Mouse (Mus musculus) hindbrain, embryonic 14.5 days (tissue): Measurements from ENCODE around the gene Nhsl1. TPM values are rescaled to one million over a fixed set of nuclear protein-coding genes. Genes with fewer than 3 reads are reported as not detected.

Source experiments
- ATAC-seq: fragments of 200-750 bp; cut with Nextera tagmentation; 2 replicates; pipeline ENCODE4 v1.8.0; 2017; ENCODE audit warnings: moderate number of reproducible peaks, mild to moderate bottlenecking, moderate TSS enrichment, moderate library complexity; ENCODE audit not compliant: low FRiP score
- DNase-seq: peaks from one replicate; pipeline ENCODE4 v3.0.0-alpha.2; 2015; ENCODE audit warnings: low spot score
- H3K27ac ChIP-seq: fragments of 300-500 bp; sonication (generic); 2 replicates; pipeline ENCODE4 v1.5.1; 2014; ENCODE audit warnings: mild to moderate bottlenecking, moderate library complexity
- H3K27me3 ChIP-seq: fragments of 300-500 bp; sonication (generic); 2 replicates; pipeline ENCODE4 v1.6.1; 2014; ENCODE audit warnings: mild to moderate bottlenecking, low read length, mixed read lengths; ENCODE audit not compliant: control insufficient read depth, insufficient read depth
- H3K36me3 ChIP-seq: fragments of 300-500 bp; sonication (generic); replicated peaks from 2 replicates; pipeline ENCODE4 v1.6.1; 2014; ENCODE audit not compliant: control insufficient read depth, insufficient read depth
- H3K4me1 ChIP-seq: fragments of 300-500 bp; sonication (generic); replicated peaks from 2 replicates; pipeline ENCODE4 v1.6.1; 2014; ENCODE audit warnings: antibody characterized with exemption, low read length, mixed read lengths; ENCODE audit not compliant: control insufficient read depth, insufficient read depth
- H3K4me2 ChIP-seq: fragments of 300-500 bp; sonication (generic); replicated peaks from 2 replicates; pipeline ENCODE4 v1.6.1; 2014; ENCODE audit warnings: mild to moderate bottlenecking, moderate library complexity
- H3K4me3 ChIP-seq: fragments of 300-500 bp; sonication (generic); replicated peaks from 2 replicates; pipeline ENCODE4 v1.5.1; 2014; ENCODE audit warnings: mild to moderate bottlenecking, low read length
- H3K9ac ChIP-seq: fragments of 300-500 bp; sonication (generic); 2 replicates; pipeline ENCODE4 v1.6.1; 2014
- H3K9me3 ChIP-seq: fragments of 300-500 bp; sonication (generic); 2 replicates; pipeline ENCODE4 v1.6.1; 2016; ENCODE audit warnings: low read length; ENCODE audit not compliant: control insufficient read depth
- WGBS: fragments of 180-500 bp; shearing (Covaris S2); extraction: QIAGEN DNeasy Blood & Tissue Kit; methylation state at CpG from one replicate; pipeline ENCODE4 v1.1.7; 2014; 5-methylcytosine and 5-hydroxymethylcytosine counted together
- polyA plus RNA-seq: library from polyadenylated mRNA; unstranded; fragments of >200 nt; fragmentation: Nextera tagmentation; extraction: Ambion mirVana; gene quantifications from 2 replicates; pipeline ENCODE4 v1.2.1, GENCODE M21; 2014

The Nhsl1 gene
- polyA plus RNA-seq, 1 experiment from 2014 or later: 17.8 TPM

DNA sequence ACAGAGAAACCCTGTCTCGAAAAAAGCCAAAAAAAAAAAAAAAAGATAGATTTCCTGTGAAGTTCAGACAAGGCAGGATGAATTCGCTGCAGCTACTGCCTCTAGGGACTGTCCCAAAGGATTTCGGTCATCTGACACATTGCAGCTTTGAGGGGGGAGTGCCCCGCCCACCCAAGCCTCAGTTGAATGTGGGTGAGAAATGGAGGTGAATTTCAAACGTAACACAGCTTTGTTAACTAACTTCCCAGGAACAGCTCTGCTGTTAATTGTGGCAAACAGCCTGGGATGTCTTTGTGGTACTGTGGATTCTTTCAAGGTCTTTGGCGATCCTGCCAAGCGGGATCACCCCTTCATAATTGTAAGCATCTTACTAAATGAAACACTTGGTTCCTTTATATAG is 67.4 kb downstream of the Nhsl1 start:
- no peak for DNase-seq
- no peak overlapping the region for H3K4me3 ChIP-seq
- no peaks in the 10 kb centered on the region for H3K27me3 ChIP-seq
- no peaks in the 10 kb centered on the region for H3K4me1 ChIP-seq
- no peaks in the 10 kb centered on the region for H3K9me3 ChIP-seq
- H3K36me3 ChIP-seq: no peaks in the 10 kb centered on the region
- WGBS: 34% methylated on average over 7 of the region's 7 CpGs
- ATAC-seq: no peak
- no peak overlapping the region for H3K9ac ChIP-seq
- H3K4me2 ChIP-seq: no peak overlapping the region
- no peak overlapping the region for H3K27ac ChIP-seq

DNA sequence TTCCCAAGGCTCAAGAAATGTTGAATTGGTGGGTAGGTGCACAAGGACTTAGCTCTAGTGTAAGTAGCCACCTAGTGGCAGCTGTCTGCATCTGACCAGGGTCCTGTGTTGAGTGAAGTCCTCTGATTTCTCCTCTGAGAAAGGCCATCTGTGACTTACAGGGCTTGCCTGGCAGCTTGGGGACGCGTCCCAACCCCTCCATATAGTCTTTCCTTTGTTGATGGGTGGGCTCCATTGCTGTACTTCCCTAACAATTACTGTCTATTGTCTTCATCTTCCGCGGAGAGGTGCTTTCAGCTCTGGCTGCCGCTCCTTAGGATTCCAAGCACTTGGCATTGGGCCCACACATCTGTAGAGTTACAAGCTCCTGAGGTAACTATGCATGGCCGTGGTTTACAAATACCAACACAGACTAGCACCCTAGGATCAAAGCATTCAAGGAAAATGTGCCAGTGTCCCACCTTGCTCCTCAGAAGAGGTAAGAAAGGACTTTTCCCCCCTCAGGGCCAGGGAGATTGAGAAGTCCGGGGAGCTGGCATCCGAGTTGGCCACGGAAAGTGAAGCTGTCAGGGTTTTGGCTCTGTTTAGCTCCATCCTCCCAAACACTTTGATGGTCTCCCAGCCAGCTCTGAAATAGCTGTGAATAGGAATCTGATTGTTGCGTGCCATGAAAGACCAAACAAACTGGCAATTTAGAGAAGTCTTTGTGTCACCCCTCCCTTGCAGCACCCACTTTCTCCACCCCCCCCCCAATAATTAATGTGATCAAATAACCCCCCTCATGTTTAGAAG is 70.2 kb downstream of the Nhsl1 start:
- Histone ChIP-seq H3K27me3 (no peaks in the 10 kb centered on the region), H3K9me3 (no peaks in the 10 kb centered on the region), H3K9ac (no peak overlapping the region), H3K4me3 (no peak overlapping the region), H3K4me2 (peak overlapping the region; percentile 14; the same call in 1 of the 2 replicates), H3K4me1 (no peaks in the 10 kb centered on the region), H3K36me3 (no peaks in the 10 kb centered on the region), H3K27ac (peak overlapping the region; percentile 61; the same call in 1 of the 2 replicates)
- ATAC-seq (peak; percentile 76), DNase-seq (peak; percentile 77)
- 20% methylated on average over 10 of the region's 10 CpGs for WGBS

DNA sequence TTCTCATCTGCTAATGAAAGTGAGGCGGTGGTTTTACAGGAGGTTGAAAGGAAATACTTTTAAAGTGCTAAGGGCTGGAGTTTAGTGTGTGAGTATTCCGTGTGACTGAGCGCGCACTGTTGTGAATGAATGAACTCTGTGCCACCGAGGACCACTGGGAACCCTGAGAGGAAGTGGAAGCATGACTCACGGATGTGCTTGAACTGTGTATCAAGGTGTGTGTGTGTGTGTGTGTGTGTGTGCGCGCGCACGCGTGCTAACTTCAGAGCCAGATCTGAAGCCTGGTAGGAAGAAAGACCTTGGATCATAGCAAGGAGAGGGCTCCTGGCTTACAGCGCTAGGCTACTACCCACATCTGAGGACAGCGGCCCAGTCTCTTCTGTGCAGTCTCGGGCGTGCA is 71.2 kb downstream of the Nhsl1 start:
- Histone ChIP-seq H3K9me3 (no peaks in the 10 kb centered on the region), H3K27me3 (no peaks in the 10 kb centered on the region), H3K9ac (no peak overlapping the region), H3K4me1 (no peaks in the 10 kb centered on the region), H3K4me2 (no peak overlapping the region), H3K4me3 (no peak overlapping the region), H3K36me3 (no peaks in the 10 kb centered on the region), H3K27ac (peak overlapping the region; percentile 35; the same call in 1 of the 2 replicates)
- ATAC-seq (no peak), DNase-seq (no peak)
- WGBS: 85% methylated on average over 15 of the region's 15 CpGs

DNA sequence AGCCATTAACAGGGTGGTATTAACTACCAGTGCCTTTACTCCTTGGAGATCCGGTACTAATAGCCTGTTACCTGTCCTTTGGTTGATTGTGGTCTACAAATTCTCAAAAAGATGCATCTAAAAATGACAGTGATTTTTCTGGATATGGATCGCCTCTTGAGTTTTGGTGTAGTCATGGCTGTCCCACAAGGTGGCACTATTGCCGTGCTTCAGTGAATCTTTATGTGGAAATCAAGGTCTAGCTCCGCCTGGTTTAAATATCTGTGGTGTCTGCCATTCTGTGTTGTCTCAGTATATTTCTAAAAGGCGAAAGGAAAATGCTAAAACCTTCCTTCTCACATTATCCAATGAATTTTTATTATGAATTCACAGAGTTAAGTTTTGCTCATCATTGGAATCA is 72.8 kb downstream of the Nhsl1 start:
- 39% methylated on average over 5 of the region's 5 CpGs for WGBS
- Histone ChIP-seq H3K27me3 (no peaks in the 10 kb centered on the region), H3K4me2 (no peak overlapping the region), H3K9ac (no peak overlapping the region), H3K27ac (no peak overlapping the region), H3K4me1 (no peaks in the 10 kb centered on the region), H3K36me3 (no peaks in the 10 kb centered on the region), H3K4me3 (no peak overlapping the region), H3K9me3 (no peaks in the 10 kb centered on the region)
- DNase-seq: peak; percentile 77
- no peak for ATAC-seq

DNA sequence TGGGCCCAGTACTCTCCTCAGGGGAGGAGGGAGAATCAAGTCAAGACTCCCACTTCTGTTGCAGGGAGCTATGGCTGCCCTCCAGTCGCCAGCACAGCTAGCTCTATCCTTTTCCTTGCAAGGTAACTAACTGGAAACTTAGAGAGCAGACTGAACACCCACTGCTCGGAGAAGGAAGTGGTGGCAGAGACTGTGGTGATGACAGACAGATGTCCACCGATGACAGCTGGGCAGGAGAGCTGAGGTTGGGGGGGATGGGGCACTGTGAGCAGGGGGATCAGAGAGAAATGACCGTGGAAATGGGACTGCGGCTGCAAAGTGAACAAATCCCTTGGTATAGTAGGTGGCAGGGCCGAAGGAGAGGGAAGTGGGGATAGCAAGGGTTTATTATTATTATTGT is 73.5 kb downstream of the Nhsl1 start:
- H3K4me1 ChIP-seq: no peaks in the 10 kb centered on the region
- DNase-seq: no peak
- H3K4me3 ChIP-seq: no peak overlapping the region
- H3K27ac ChIP-seq: no peak overlapping the region
- no peaks in the 10 kb centered on the region for H3K27me3 ChIP-seq
- H3K9me3 ChIP-seq: no peaks in the 10 kb centered on the region
- H3K36me3 ChIP-seq: no peaks in the 10 kb centered on the region
- 69% methylated on average over 6 of the region's 6 CpGs for WGBS
- H3K9ac ChIP-seq: no peak overlapping the region
- H3K4me2 ChIP-seq: no peak overlapping the region
- ATAC-seq: no peak

DNA sequence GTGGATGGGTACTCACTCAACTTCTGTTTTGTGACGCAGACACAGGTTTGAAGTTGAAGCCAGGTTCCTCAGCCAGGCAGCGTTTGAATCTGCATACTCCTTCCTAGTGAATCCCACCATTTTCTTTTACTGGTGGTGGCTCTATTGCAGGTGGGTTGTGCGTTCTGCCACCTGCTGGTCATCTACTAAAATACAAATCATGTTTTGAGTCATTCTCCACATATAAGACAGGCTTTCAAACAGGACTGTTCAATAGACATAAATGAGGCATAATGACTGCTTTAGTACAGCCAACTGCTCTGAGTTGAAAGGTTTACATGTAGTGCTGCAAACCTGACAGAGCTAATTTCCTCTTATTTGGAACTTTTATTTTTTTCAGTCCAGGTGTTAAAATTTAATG is 75.0 kb downstream of the Nhsl1 start:
- Histone ChIP-seq H3K27me3 (no peaks in the 10 kb centered on the region), H3K9me3 (no peaks in the 10 kb centered on the region), H3K36me3 (no peaks in the 10 kb centered on the region), H3K9ac (no peak overlapping the region), H3K27ac (no peak overlapping the region), H3K4me2 (no peak overlapping the region), H3K4me3 (no peak overlapping the region), H3K4me1 (no peaks in the 10 kb centered on the region)
- WGBS: 61% methylated on average over 3 of the region's 3 CpGs
- DNase-seq: no peak
- ATAC-seq: no peak

DNA sequence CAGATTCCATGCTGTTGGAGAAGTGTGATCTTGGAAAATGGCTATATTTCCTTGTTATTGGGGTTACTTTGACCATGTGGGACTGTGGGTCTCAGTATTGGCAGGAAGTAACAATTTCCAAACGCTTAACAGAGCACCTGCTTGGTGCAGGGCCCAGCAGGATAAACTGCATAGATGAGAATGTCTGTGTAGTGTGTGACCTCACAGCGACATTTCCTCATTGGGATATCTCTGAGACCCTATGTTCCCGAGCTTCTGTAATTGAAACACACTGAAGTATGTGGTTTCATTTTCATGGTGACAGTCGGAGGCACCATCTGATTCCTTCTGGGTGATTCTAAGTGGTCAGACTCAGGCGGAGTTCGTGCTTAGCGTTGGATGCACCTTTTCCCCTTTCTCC is 75.5 kb downstream of the Nhsl1 start:
- 87% methylated on average over 7 of the region's 7 CpGs for WGBS
- H3K27me3 ChIP-seq: no peaks in the 10 kb centered on the region
- DNase-seq (no peak), ATAC-seq (no peak)
- H3K36me3 ChIP-seq: no peaks in the 10 kb centered on the region
- H3K4me3 ChIP-seq: no peak overlapping the region
- no peaks in the 10 kb centered on the region for H3K4me1 ChIP-seq
- H3K9ac ChIP-seq: no peak overlapping the region
- no peak overlapping the region for H3K4me2 ChIP-seq
- no peaks in the 10 kb centered on the region for H3K9me3 ChIP-seq
- H3K27ac ChIP-seq: no peak overlapping the region

DNA sequence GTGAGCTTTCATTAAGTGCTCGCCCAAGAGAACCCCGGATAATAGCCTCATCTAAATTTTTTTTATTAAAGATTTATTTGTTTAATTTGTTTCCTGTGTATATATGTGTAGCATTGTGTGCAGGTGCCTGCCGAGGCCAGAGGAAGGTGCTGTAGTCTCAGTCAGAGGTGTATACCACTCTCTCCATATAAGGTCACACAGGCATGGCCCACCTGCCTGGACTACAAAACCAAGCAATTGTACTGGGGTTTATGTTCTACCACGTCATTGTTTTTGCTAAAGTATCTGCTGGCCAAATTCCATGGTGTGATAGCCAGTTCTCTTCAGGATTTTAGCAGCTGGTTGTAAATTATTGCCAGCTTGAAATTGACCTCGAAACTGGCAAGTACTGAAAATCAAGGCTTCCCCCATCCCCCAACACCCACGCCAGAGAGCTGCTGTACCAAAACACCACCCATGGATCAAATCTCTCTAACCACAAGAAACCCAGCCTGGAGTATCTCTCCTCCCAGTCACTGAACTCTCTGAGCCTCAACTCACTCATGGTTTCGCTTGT is 81.4 kb downstream of the Nhsl1 start:
- WGBS: 70% methylated on average over 7 of the region's 7 CpGs
- Histone ChIP-seq H3K4me3 (no peak overlapping the region), H3K9me3 (no peaks in the 10 kb centered on the region), H3K27me3 (no peaks in the 10 kb centered on the region), H3K4me1 (no peaks in the 10 kb centered on the region), H3K27ac (no peak overlapping the region), H3K36me3 (no peaks in the 10 kb centered on the region), H3K4me2 (no peak overlapping the region), H3K9ac (no peak overlapping the region)
- no peak for ATAC-seq
- DNase-seq: no peak

DNA sequence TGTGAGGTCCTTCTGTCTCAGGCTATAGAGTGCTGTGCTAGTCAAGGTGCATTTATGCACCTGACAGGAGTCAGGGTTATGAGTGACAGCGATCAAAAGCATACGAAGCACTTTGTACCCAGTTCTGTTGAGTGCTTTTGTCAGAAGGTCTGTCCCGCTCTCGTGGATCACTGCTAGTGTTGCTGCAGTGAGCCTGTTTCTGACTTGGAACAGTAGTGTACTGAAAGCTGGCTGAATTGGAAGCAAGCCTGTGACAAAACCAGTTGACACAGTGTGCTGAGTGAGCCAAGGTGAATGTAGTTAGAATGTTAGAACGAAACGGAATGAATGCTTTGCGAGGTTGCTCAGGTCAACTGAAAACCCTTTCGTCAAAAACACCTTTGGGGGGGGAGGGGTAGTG is 82.2 kb downstream of the Nhsl1 start:
- Histone ChIP-seq H3K36me3 (no peaks in the 10 kb centered on the region), H3K4me1 (no peaks in the 10 kb centered on the region), H3K27me3 (no peaks in the 10 kb centered on the region), H3K9me3 (no peaks in the 10 kb centered on the region), H3K9ac (no peak overlapping the region), H3K4me2 (no peak overlapping the region), H3K27ac (no peak overlapping the region), H3K4me3 (no peak overlapping the region)
- WGBS: 70% methylated on average over 8 of the region's 8 CpGs
- DNase-seq: no peak
- ATAC-seq: no peak
